Mouse (Mus musculus): Measurements from ENCODE around the gene Uckl1.

Uckl1 gene

DNA sequence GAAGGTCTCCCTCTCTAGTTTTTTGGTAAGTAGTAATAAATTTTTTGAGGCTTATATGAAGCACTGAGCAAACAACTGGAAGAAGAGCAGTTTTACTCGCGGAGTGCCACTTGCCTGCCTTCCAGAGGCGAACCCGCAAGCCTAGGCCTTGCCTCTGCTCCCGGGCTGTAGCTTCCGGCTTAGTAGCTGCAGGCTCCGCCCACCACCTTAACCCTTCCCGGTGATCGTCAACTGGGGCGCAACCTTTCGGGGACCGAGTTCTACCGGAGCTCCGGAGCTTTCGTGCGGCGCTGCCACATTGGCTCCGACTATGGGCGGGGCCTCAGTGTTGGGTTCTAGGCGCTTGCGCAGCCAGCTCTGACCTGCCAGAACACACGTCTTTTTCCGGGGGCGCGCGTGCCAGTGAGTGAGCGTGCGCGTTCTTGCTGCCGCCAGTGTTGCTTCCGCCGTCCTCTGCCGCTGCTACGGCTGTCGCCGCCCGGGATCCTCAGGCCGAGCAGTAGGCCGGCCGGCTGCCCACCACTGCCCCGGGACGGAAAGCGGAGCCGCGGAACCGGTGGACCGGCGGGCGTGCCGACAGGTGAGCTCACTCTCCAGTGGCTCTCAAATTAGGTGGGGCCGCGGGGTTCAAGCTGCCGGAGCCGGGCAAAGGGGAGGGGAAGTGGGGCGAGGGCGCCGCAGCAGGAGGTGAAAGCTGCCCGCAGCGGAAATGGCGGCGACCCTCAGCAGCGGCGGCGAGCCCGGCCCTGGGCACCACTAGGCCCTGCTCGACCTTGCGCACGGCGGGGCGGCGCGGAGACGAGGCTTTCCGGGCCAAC is 64.4 kb downstream of the Uckl1 start, which contains the start of gene Dnajc5:
Gene Dnajc5, plus strand, starts transcription at position 368 of the 818 bp plus-strand sequence.
- DNase-seq (ENCODE audit: low read depth), result peak; percentile 97

DNA sequence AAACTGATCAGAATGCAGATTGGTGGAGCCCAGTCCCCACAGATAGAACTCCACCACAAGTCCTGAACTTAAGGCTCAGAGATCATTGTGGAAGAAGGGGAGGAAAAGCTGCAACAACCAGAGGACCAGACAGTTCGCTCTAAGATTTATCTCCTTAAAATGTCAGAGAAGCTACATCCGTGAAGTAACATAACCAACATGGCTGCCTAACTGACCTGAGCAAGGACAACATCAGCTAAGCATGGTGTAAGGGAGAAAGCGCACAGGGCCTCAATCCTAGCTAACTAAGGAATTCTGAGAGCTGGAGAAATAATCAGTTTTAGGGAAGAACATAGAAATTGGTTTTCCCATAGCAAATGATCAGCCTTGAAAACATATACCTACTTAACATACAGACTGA is 65.5 kb downstream of the Uckl1 start:
- DNase-seq (ENCODE audit: low read depth), result peak; percentile 31

All from NIH3T3 (cell line).